Mouse (Mus musculus): ENCODE results near the gene E2f4. TPM values are rescaled to one million over a fixed set of nuclear protein-coding genes. Genes with fewer than 3 reads are reported as not detected.

The E2f4 gene
- polyA plus RNA-seq, 1 experiment from 2014 or later = 72.2 TPM

GRCm38 (mm10) chr8:105266775-105267174, 30.7 kb upstream of the E2f4 start:
- WGBS = 19% methylated on average over 13 of the region's 13 CpGs
- ATAC-seq (ENCODE audit: low read depth) = no peak
- H3K4me1 ChIP-seq (ENCODE audit: control insufficient read depth, insufficient read depth, low read length) = peaks cover 24% of the 10 kb centered on the region; the same call in 1 of the 2 replicates
- H3K4me3 ChIP-seq (ENCODE audit: low read depth, low read length) = no peak overlapping the region
- H3K27me3 ChIP-seq (replicated peaks; ENCODE audit: control insufficient read depth, insufficient read depth, low read length) = peaks cover 70% of the 10 kb centered on the region
- no peak overlapping the region for H3K27ac ChIP-seq (replicated peaks; ENCODE audit: low read depth, low read length)
- H3K9ac ChIP-seq (ENCODE audit: low read depth, low read length) = no peak overlapping the region
- H3K9me3 ChIP-seq (ENCODE audit: control insufficient read depth, low read length) = 0 out of 2 replicates have a peak, but pooled peaks cover 4% of the 10 kb centered on the region
- no peaks in the 10 kb centered on the region for H3K36me3 ChIP-seq (ENCODE audit: control insufficient read depth, insufficient read depth, low read length)
- no peak overlapping the region for H3K4me2 ChIP-seq (ENCODE audit: low read depth, low read length)
- no peak for DNase-seq (ENCODE audit: low spot score)

- peak; percentile 82 for ATAC-seq (ENCODE audit: low read depth)
- DNase-seq (ENCODE audit: low spot score) = peak; percentile 91
- under 1% methylated on average over 62 of the region's 65 CpGs for WGBS
- peak overlapping the region; percentile 52 for H3K9ac ChIP-seq (ENCODE audit: low read depth, low read length)
- H3K4me1 ChIP-seq (ENCODE audit: control insufficient read depth, insufficient read depth, low read length) = peaks cover 24% of the 10 kb centered on the region; the same call in 1 of the 2 replicates
- 0 out of 2 replicates have a peak, but pooled peaks cover 4% of the 10 kb centered on the region for H3K9me3 ChIP-seq (ENCODE audit: control insufficient read depth, low read length)
- no peaks in the 10 kb centered on the region for H3K36me3 ChIP-seq (ENCODE audit: control insufficient read depth, insufficient read depth, low read length)
- H3K27me3 ChIP-seq (replicated peaks; ENCODE audit: control insufficient read depth, insufficient read depth, low read length) = peaks cover 86% of the 10 kb centered on the region
- peak overlapping the region; percentile 50 for H3K4me3 ChIP-seq (ENCODE audit: low read depth, low read length)
- H3K27ac ChIP-seq (replicated peaks; ENCODE audit: low read depth, low read length) = no peak overlapping the region
- peak overlapping the region; percentile 88 for H3K4me2 ChIP-seq (ENCODE audit: low read depth, low read length)
Observed at GRCm38 (mm10) chr8:105268342-105269074, 29.0 kb upstream of the E2f4 start.

- H3K36me3 ChIP-seq (ENCODE audit: control insufficient read depth, insufficient read depth, low read length) = no peaks in the 10 kb centered on the region
- H3K9ac ChIP-seq (ENCODE audit: low read depth, low read length) = peak overlapping the region; percentile 26
- H3K9me3 ChIP-seq (ENCODE audit: control insufficient read depth, low read length) = 0 out of 2 replicates have a peak, but pooled peaks cover 4% of the 10 kb centered on the region
- H3K4me2 ChIP-seq (ENCODE audit: low read depth, low read length) = peak overlapping the region; percentile 88
- H3K27ac ChIP-seq (replicated peaks; ENCODE audit: low read depth, low read length) = no peak overlapping the region
- DNase-seq (ENCODE audit: low spot score) (no peak), ATAC-seq (ENCODE audit: low read depth) (no peak)
- peaks cover 24% of the 10 kb centered on the region; the same call in 1 of the 2 replicates for H3K4me1 ChIP-seq (ENCODE audit: control insufficient read depth, insufficient read depth, low read length)
- peaks cover 91% of the 10 kb centered on the region for H3K27me3 ChIP-seq (replicated peaks; ENCODE audit: control insufficient read depth, insufficient read depth, low read length)
- peak overlapping the region; percentile 50 for H3K4me3 ChIP-seq (ENCODE audit: low read depth, low read length)
- under 1% methylated on average over 10 of the region's 10 CpGs for WGBS
Observed at GRCm38 (mm10) chr8:105269075-105269458, 28.4 kb upstream of the E2f4 start.

- DNase-seq (ENCODE audit: low spot score) (no peak), ATAC-seq (ENCODE audit: low read depth) (0 out of 2 replicates have a peak, but pooled peaks have one; percentile 1)
- no peaks in the 10 kb centered on the region for H3K36me3 ChIP-seq (ENCODE audit: control insufficient read depth, insufficient read depth, low read length)
- WGBS = 2% methylated on average over 20 of the region's 42 CpGs
- H3K4me2 ChIP-seq (ENCODE audit: low read depth, low read length) = peak within 1 kb of the TSS; percentile 88
- H3K4me1 ChIP-seq (ENCODE audit: control insufficient read depth, insufficient read depth, low read length) = peaks cover 24% of the 10 kb centered on the region; the same call in 1 of the 2 replicates
- no peak within 1 kb of the TSS for H3K27ac ChIP-seq (replicated peaks; ENCODE audit: low read depth, low read length)
- H3K27me3 ChIP-seq (replicated peaks; ENCODE audit: control insufficient read depth, insufficient read depth, low read length) = peaks cover 95% of the 10 kb centered on the region
- H3K9me3 ChIP-seq (ENCODE audit: control insufficient read depth, low read length) = 0 out of 2 replicates have a peak, but pooled peaks cover 4% of the 10 kb centered on the region
- peak within 1 kb of the TSS; percentile 52 for H3K9ac ChIP-seq (ENCODE audit: low read depth, low read length)
- H3K4me3 ChIP-seq (ENCODE audit: low read depth, low read length) = peak within 1 kb of the TSS; percentile 50
Observed at GRCm38 (mm10) chr8:105269461-105269947, 28.0 kb upstream of the E2f4 start, which contains the start of gene Hsf4. Hsf4 (plus strand) TSS chr8:105269801.

GRCm38 (mm10) chr8:105270101-105270915, 27.2 kb upstream of the E2f4 start:
- H3K4me1 ChIP-seq (ENCODE audit: control insufficient read depth, insufficient read depth, low read length) = peaks cover 19% of the 10 kb centered on the region; the same call in 1 of the 2 replicates
- peak overlapping the region; percentile 50 for H3K4me3 ChIP-seq (ENCODE audit: low read depth, low read length)
- ATAC-seq (ENCODE audit: low read depth) (no peak), DNase-seq (ENCODE audit: low spot score) (no peak)
- 0 out of 2 replicates have a peak, but pooled peaks cover 4% of the 10 kb centered on the region for H3K9me3 ChIP-seq (ENCODE audit: control insufficient read depth, low read length)
- peak overlapping the region; percentile 26 for H3K9ac ChIP-seq (ENCODE audit: low read depth, low read length)
- H3K27me3 ChIP-seq (replicated peaks; ENCODE audit: control insufficient read depth, insufficient read depth, low read length) = peaks cover 98% of the 10 kb centered on the region
- H3K27ac ChIP-seq (replicated peaks; ENCODE audit: low read depth, low read length) = no peak overlapping the region
- no peaks in the 10 kb centered on the region for H3K36me3 ChIP-seq (ENCODE audit: control insufficient read depth, insufficient read depth, low read length)
- WGBS = 4% methylated on average over 38 of the region's 39 CpGs
- peak overlapping the region; percentile 88 for H3K4me2 ChIP-seq (ENCODE audit: low read depth, low read length)

GRCm38 (mm10) chr8:105270916-105271186, 26.6 kb upstream of the E2f4 start:
- Histone ChIP-seq H3K36me3 (ENCODE audit: control insufficient read depth, insufficient read depth, low read length) (no peaks in the 10 kb centered on the region), H3K27ac (replicated peaks; ENCODE audit: low read depth, low read length) (no peak overlapping the region), H3K4me1 (ENCODE audit: control insufficient read depth, insufficient read depth, low read length) (peaks cover 24% of the 10 kb centered on the region; the same call in 1 of the 2 replicates), H3K4me2 (ENCODE audit: low read depth, low read length) (peak overlapping the region; percentile 10; the same call in 1 of the 2 replicates), H3K27me3 (replicated peaks; ENCODE audit: control insufficient read depth, insufficient read depth, low read length) (peaks cover 97% of the 10 kb centered on the region), H3K4me3 (ENCODE audit: low read depth, low read length) (peak overlapping the region; percentile 50), H3K9me3 (ENCODE audit: control insufficient read depth, low read length) (0 out of 2 replicates have a peak, but pooled peaks cover 4% of the 10 kb centered on the region), H3K9ac (ENCODE audit: low read depth, low read length) (no peak overlapping the region)
- ATAC-seq (ENCODE audit: low read depth) (no peak), DNase-seq (ENCODE audit: low spot score) (no peak)
- 3% methylated on average over 11 of the region's 11 CpGs for WGBS

GRCm38 (mm10) chr8:105275387-105275786, 22.1 kb upstream of the E2f4 start:
- no peaks in the 10 kb centered on the region for H3K36me3 ChIP-seq (ENCODE audit: control insufficient read depth, insufficient read depth, low read length)
- peaks cover 21% of the 10 kb centered on the region for H3K4me1 ChIP-seq (ENCODE audit: control insufficient read depth, insufficient read depth, low read length)
- DNase-seq (ENCODE audit: low spot score) (no peak), ATAC-seq (ENCODE audit: low read depth) (no peak)
- peak overlapping the region; percentile 41 for H3K4me3 ChIP-seq (ENCODE audit: low read depth, low read length)
- no peak overlapping the region for H3K27ac ChIP-seq (replicated peaks; ENCODE audit: low read depth, low read length)
- WGBS = 7% methylated on average over 11 of the region's 11 CpGs
- peaks cover 93% of the 10 kb centered on the region for H3K27me3 ChIP-seq (replicated peaks; ENCODE audit: control insufficient read depth, insufficient read depth, low read length)
- peak overlapping the region; percentile 75 for H3K4me2 ChIP-seq (ENCODE audit: low read depth, low read length)
- no peaks in the 10 kb centered on the region for H3K9me3 ChIP-seq (ENCODE audit: control insufficient read depth, low read length)
- H3K9ac ChIP-seq (ENCODE audit: low read depth, low read length) = no peak overlapping the region

GRCm38 (mm10) chr8:105275840-105276239, 21.6 kb upstream of the E2f4 start, which contains the start of gene Nol3:
Nol3 (plus strand) TSS chr8:105276140.
- DNase-seq (ENCODE audit: low spot score) (no peak), ATAC-seq (ENCODE audit: low read depth) (no peak)
- Histone ChIP-seq H3K9ac (ENCODE audit: low read depth, low read length) (peak within 1 kb of the TSS; percentile 61), H3K27ac (replicated peaks; ENCODE audit: low read depth, low read length) (no peak within 1 kb of the TSS), H3K36me3 (ENCODE audit: control insufficient read depth, insufficient read depth, low read length) (no peaks in the 10 kb centered on the region), H3K9me3 (ENCODE audit: control insufficient read depth, low read length) (no peaks in the 10 kb centered on the region), H3K27me3 (replicated peaks; ENCODE audit: control insufficient read depth, insufficient read depth, low read length) (peaks cover 89% of the 10 kb centered on the region), H3K4me3 (ENCODE audit: low read depth, low read length) (peak within 1 kb of the TSS; percentile 41), H3K4me1 (ENCODE audit: control insufficient read depth, insufficient read depth, low read length) (peaks cover 21% of the 10 kb centered on the region), H3K4me2 (ENCODE audit: low read depth, low read length) (peak within 1 kb of the TSS; percentile 75)
- WGBS = 7% methylated on average over 10 of the region's 10 CpGs

Data from embryonic facial prominence, embryonic 14.5 days (tissue).